ENCODE assay signal across 8 mouse cellular contexts in genomic region chr16:49616263-49616872, GRCm38 (mm10).
A peak's percentile ranks its signal among the peaks of the same experiment; 100 is the strongest.
DNase-seq lines count a peak whose midpoint lies in the region; ATAC-seq and TF ChIP-seq lines count a peak whose summit lies in the region.

No protein-coding gene starts in this region.

- no peaks in the 10 kb centered on the region for H3K9me3 ChIP-seq in forebrain, postnatal 0 days (ENCODE audit: low read length)
- H3K9me3 ChIP-seq in forebrain, embryonic 13.5 days (replicated peaks), result peaks cover 5% of the 10 kb centered on the region; the same call in 1 of the 2 replicates
- H3K9me3 ChIP-seq in liver, postnatal 0 days (ENCODE audit: low read length), result no peaks in the 10 kb centered on the region

- H3K27me3 ChIP-seq in forebrain, postnatal 0 days (ENCODE audit: insufficient read depth, low read length), result no peaks in the 10 kb centered on the region
- H3K27me3 ChIP-seq in forebrain, embryonic 13.5 days, result no peaks in the 10 kb centered on the region
- no peaks in the 10 kb centered on the region for H3K27me3 ChIP-seq in liver, postnatal 0 days (ENCODE audit: insufficient read depth, low read length)

- 0 out of 2 replicates have a peak overlapping the region, but pooled peaks have one; percentile 10 for H3K9ac ChIP-seq in forebrain, postnatal 0 days
- H3K9ac ChIP-seq in forebrain, embryonic 13.5 days, result no peak overlapping the region
- no peak overlapping the region for H3K9ac ChIP-seq in liver, postnatal 0 days (replicated peaks)

- TF ChIP-seq CTCF in forebrain, postnatal 0 days (IDR thresholded peaks at IDR 0.05; ENCODE audit: low read depth), result no peak
- no peak for TF ChIP-seq CTCF in liver, postnatal 0 days (IDR thresholded peaks at IDR 0.05; ENCODE audit: low read depth)

- 58% methylated on average over 13 of the region's 13 CpGs for WGBS in forebrain, postnatal 0 days
- 78% methylated on average over 13 of the region's 13 CpGs for WGBS in forebrain, embryonic 13.5 days
- 80% methylated on average over 13 of the region's 13 CpGs for WGBS in liver, postnatal 0 days (ENCODE audit: insufficient replicate concordance)

- DNase-seq in forebrain, postnatal 0 days, result no peak
- DNase-seq in lung, postnatal 10 days, result peak; percentile 31
- DNase-seq in lung, postnatal 36 days, result no peak
- DNase-seq in heart, adult 8-10 months (ENCODE audit: low spot score), result peak; percentile 15
- peak; percentile 8 for DNase-seq in skeletal muscle tissue, adult 2 months (ENCODE audit: low read depth, low spot score)
- no peak for DNase-seq in liver, postnatal 0 days

- no peak overlapping the region for H3K27ac ChIP-seq in forebrain, postnatal 0 days (ENCODE audit: low read depth, low read length)
- H3K27ac ChIP-seq in forebrain, embryonic 13.5 days, result no peak overlapping the region
- H3K27ac ChIP-seq in liver, postnatal 0 days (ENCODE audit: low read depth), result no peak overlapping the region

- H3K36me3 ChIP-seq in forebrain, postnatal 0 days (ENCODE audit: insufficient read depth), result no peaks in the 10 kb centered on the region
- no peaks in the 10 kb centered on the region for H3K36me3 ChIP-seq in forebrain, embryonic 13.5 days (ENCODE audit: poor library complexity, severe bottlenecking)
- no peaks in the 10 kb centered on the region for H3K36me3 ChIP-seq in liver, postnatal 0 days (replicated peaks; ENCODE audit: insufficient read depth, low read length)

- H3K4me3 ChIP-seq in forebrain, postnatal 0 days (ENCODE audit: low read depth, low read length), result no peak overlapping the region
- H3K4me3 ChIP-seq in forebrain, embryonic 13.5 days, result no peak overlapping the region
- no peak overlapping the region for H3K4me3 ChIP-seq in liver, postnatal 0 days (ENCODE audit: low read depth, low read length)

- TF ChIP-seq EP300 in liver, postnatal 0 days (IDR thresholded peaks at IDR 0.05; ENCODE audit: low read depth), result no peak

- H3K4me1 ChIP-seq in forebrain, postnatal 0 days (ENCODE audit: insufficient read depth), result no peaks in the 10 kb centered on the region
- no peaks in the 10 kb centered on the region for H3K4me1 ChIP-seq in forebrain, embryonic 13.5 days
- H3K4me1 ChIP-seq in liver, postnatal 0 days (ENCODE audit: insufficient read depth), result no peaks in the 10 kb centered on the region

- peak overlapping the region; percentile 17; the same call in 1 of the 2 replicates for H3K4me2 ChIP-seq in forebrain, postnatal 0 days (ENCODE audit: low read depth)
- no peak overlapping the region for H3K4me2 ChIP-seq in forebrain, embryonic 13.5 days
- H3K4me2 ChIP-seq in liver, postnatal 0 days (ENCODE audit: low read depth, low read length), result no peak overlapping the region

- no peak for ATAC-seq in forebrain, postnatal 0 days
- ATAC-seq in forebrain, embryonic 13.5 days, result no peak
- ATAC-seq in liver, postnatal 0 days, result no peak
- ATAC-seq in megakaryocyte progenitor cell, adult 5-6 weeks (replicated peaks; ENCODE audit: poor library complexity), result no peak

Comparison
In these comparisons a context has a peak if more than half of its experiments do, and no peak if none do; other contexts are left out.
1. DNase-seq: peak in lung, postnatal 10 days (single experiment), heart, adult 8-10 months (single experiment) and skeletal muscle tissue, adult 2 months (single experiment); none in forebrain, postnatal 0 days (single experiment), lung, postnatal 36 days (single experiment) and liver, postnatal 0 days (single experiment).